Mouse (Mus musculus) heart, adult 2 months (tissue): ENCODE measurements around the gene Angptl7. TPM values are rescaled to one million over a fixed set of nuclear protein-coding genes. Genes with fewer than 3 reads are reported as not detected.

Experiments
- DNase-seq, 2 experiments: peaks; one replicate each; pipeline ENCODE4 v3.0.0; 2021
- H3K27ac ChIP-seq: fragments of 200-600 bp; 2 replicates; pipeline ENCODE4 v1.8.1; 2022
- H3K27me3 ChIP-seq: fragments of 200-500 bp; 2 replicates; pipeline ENCODE4 v1.6.1; 2012; ENCODE audit warnings: mild to moderate bottlenecking, low read length, inconsistent platforms, mixed read lengths; ENCODE audit not compliant: control insufficient read depth, insufficient read depth
- H3K36me3 ChIP-seq: fragments of 200-500 bp; 2 replicates; pipeline ENCODE4 v1.6.1; 2012; ENCODE audit warnings: low read length, inconsistent platforms; ENCODE audit not compliant: control insufficient read depth, insufficient read depth
- H3K4me1 ChIP-seq: fragments of 200-500 bp; 2 replicates; pipeline ENCODE4 v1.6.1; 2011; ENCODE audit warnings: low read length; ENCODE audit not compliant: control insufficient read depth, insufficient read depth
- H3K4me3 ChIP-seq: fragments of 200-600 bp; 2 replicates; pipeline ENCODE4 v1.8.1; 2022
- H3K79me2 ChIP-seq: fragments of 200-500 bp; replicated peaks from 2 replicates; pipeline ENCODE4 v1.6.1; 2012; ENCODE audit warnings: mild to moderate bottlenecking, inconsistent platforms, low read length, moderate library complexity, mixed read lengths; ENCODE audit not compliant: control insufficient read depth, insufficient read depth
- H3K9ac ChIP-seq: fragments of 200-500 bp; 2 replicates; pipeline ENCODE4 v1.6.1; 2012; ENCODE audit warnings: low read depth, mild to moderate bottlenecking, control low read depth, inconsistent platforms, low read length, mixed read lengths
- CTCF ChIP-seq: fragments of 200-600 bp; IDR thresholded peaks from 2 replicates; pipeline ENCODE4 v1.8.1; 2022; ENCODE audit warnings: antibody characterized with exemption, mild to moderate bottlenecking, moderate library complexity
- EP300 ChIP-seq: fragments of 200-500 bp; IDR thresholded peaks from 2 replicates; pipeline ENCODE4 v1.6.1; 2011; ENCODE audit warnings: low read depth, low read length, control low read depth; ENCODE audit not compliant: insufficient read depth
- POLR2A ChIP-seq: fragments of 200-500 bp; IDR thresholded peaks from 2 replicates; pipeline ENCODE4 v1.6.1; 2011; ENCODE audit warnings: mild to moderate bottlenecking, low read depth, low read length, control low read depth; ENCODE audit not compliant: insufficient read depth
- WGBS: fragments of 180-500 bp; shearing (Covaris S2); methylation state at CpG from one replicate; pipeline ENCODE4 v1.1.7; 2018; 5-methylcytosine and 5-hydroxymethylcytosine counted together
- intact Hi-C: fragments of 180-260 bp; cut with DNase I; formaldehyde crosslinking; loops from one replicate; pipeline ENCODE4 v1.15.1; 2025
- polyA plus RNA-seq: library from polyadenylated mRNA; depleted of rRNA; stranded (reverse); fragments of >200 nt; gene quantifications from 2 replicates; pipeline ENCODE4 v1.2.3, GENCODE M21; 2012
- total RNA-seq, 2 experiments: library from RNA; stranded (reverse); gene quantifications; 2 replicates each; pipeline ENCODE4 v1.2.3; 2021

The Angptl7 gene
- total and polyA plus RNA-seq, 3 experiments, result 2.5 to 3.7 (median 2.5) TPM

DNA sequence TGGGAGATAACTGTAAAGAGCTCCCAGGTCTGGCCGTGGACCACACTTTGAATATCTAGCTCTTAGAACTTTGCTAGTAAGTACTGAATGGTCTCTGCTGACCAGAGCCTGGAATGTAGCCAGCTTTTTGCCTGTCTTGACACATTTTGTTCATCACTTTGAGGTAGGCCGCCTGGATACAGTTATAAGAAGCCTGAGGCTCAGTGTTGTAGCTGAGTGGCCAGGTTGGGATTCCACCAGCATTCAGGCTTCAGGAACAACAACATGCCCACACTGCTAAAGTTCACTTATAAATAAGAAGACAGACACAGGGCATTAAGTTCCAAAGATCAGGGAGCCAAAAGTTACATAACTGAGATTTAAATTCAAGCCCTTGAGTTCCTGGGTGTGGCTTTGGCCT lies 12.4 kb downstream of the Angptl7 start:
- Histone ChIP-seq H3K27ac (no peak overlapping the region), H3K4me1 (peaks cover 2% of the 10 kb centered on the region; the same call in 1 of the 2 replicates), H3K9ac (no peak overlapping the region), H3K27me3 (no peaks in the 10 kb centered on the region), H3K79me2 (no peaks in the 10 kb centered on the region), H3K4me3 (no peak overlapping the region), H3K36me3 (no peaks in the 10 kb centered on the region)
- DNase-seq, result no peak
- intact Hi-C loops, result no loop called here
- 67% methylated on average over 2 of the region's 2 CpGs for WGBS
- TF ChIP-seq POLR2A, result no peak
- no peak for TF ChIP-seq CTCF
- no peak for TF ChIP-seq EP300

DNA sequence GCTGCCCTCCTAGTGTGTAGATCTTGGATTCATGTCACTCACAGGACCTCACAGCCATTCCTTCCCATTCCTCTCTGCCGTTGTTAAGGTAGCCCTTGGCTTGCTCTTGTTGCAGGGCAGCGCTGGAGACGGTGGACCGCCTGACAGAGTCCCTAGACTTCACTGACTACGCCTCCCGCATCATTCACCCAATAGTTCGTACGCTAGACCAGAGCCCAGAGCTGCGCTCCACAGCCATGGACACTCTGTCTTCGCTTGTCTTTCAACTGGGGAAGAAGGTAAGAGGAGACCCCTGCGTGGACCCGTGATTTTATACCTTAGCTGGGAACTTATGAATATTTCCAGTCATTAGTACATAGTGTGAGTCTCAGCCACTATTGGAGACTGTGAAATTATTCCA lies 15.7 kb downstream of the Angptl7 start:
- no peaks in the 10 kb centered on the region for H3K4me1 ChIP-seq
- no peaks in the 10 kb centered on the region; the same call in 1 of the 2 replicates for H3K36me3 ChIP-seq
- H3K27me3 ChIP-seq, result no peaks in the 10 kb centered on the region
- no peak overlapping the region for H3K9ac ChIP-seq
- WGBS, result 96% methylated on average over 12 of the region's 12 CpGs
- no peak for DNase-seq
- intact Hi-C loops, result no loop called here
- no peak overlapping the region for H3K27ac ChIP-seq
- no peaks in the 10 kb centered on the region for H3K79me2 ChIP-seq
- TF ChIP-seq POLR2A (no peak), CTCF (no peak), EP300 (no peak)
- H3K4me3 ChIP-seq, result no peak overlapping the region

- intact Hi-C loops, result no loop called here
- 63% methylated on average over 2 of the region's 2 CpGs for WGBS
- no peak for DNase-seq
- Histone ChIP-seq H3K4me3 (no peak overlapping the region), H3K79me2 (no peaks in the 10 kb centered on the region), H3K27ac (no peak overlapping the region), H3K36me3 (no peaks in the 10 kb centered on the region; the same call in 1 of the 2 replicates), H3K9ac (no peak overlapping the region), H3K27me3 (no peaks in the 10 kb centered on the region), H3K4me1 (no peaks in the 10 kb centered on the region)
- no peak for TF ChIP-seq POLR2A
- no peak for TF ChIP-seq EP300
- no peak for TF ChIP-seq CTCF
Measured at GRCm38 (mm10) chr4:148481557-148482168, 18.6 kb downstream of the Angptl7 start.

DNA sequence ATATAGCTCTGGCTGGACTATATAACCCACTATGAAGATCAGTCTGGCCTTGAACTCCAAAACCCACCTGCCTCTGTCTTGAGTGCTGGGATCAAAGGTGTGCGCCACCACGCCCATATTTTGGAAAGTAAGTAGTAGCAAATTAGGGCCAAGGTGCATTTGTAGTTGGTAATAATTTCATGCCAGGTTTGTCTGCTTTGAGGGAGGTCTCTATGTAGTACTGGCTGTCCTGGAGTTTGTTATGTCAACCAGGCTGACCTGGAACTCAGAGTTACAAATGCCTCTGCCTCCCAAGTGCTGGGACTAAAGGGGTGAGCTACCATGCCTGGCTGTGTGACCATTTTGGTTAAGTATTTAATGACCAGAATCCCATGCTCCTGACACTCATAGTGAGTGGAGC lies 20.0 kb downstream of the Angptl7 start:
- intact Hi-C loops, result no loop called here
- no peaks in the 10 kb centered on the region for H3K27me3 ChIP-seq

DNA sequence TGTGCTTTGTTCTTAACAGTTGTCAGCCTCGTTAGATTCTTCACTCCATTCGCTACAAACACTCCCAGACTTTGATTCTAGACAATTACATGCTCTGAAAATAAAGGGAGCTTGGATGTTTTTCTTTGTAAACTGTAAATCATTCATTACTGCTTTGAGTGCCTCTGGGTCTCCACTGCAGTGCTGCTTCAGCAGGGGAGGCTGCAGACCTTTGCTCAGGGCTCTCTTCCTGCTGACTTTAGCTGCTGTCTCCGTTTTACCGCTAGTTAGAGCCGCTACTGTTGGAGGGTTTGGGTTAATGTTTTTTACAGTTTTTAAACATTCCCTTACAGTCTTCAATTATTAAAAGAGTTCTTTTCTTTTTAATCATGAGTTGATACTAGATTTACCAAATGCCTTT lies 26.8 kb downstream of the Angptl7 start:
- 88% methylated on average over 5 of the region's 5 CpGs for WGBS
- TF ChIP-seq CTCF, result no peak
- no peak for TF ChIP-seq POLR2A
- intact Hi-C loops, result no loop called here
- no peaks in the 10 kb centered on the region for H3K79me2 ChIP-seq
- H3K27me3 ChIP-seq, result no peaks in the 10 kb centered on the region
- DNase-seq, result no peak
- H3K9ac ChIP-seq, result no peak overlapping the region
- no peak overlapping the region for H3K27ac ChIP-seq
- H3K36me3 ChIP-seq, result no peaks in the 10 kb centered on the region; the same call in 1 of the 2 replicates
- no peaks in the 10 kb centered on the region for H3K4me1 ChIP-seq
- H3K4me3 ChIP-seq, result no peak overlapping the region

More for the DNA sequence above, 20.0 kb downstream of the Angptl7 start:
- Histone ChIP-seq H3K27ac (no peak overlapping the region), H3K79me2 (no peaks in the 10 kb centered on the region), H3K36me3 (no peaks in the 10 kb centered on the region; the same call in none of the 2 replicates), H3K4me3 (no peak overlapping the region), H3K9ac (no peak overlapping the region), H3K4me1 (no peaks in the 10 kb centered on the region)
- DNase-seq, result no peak
- 94% methylated on average over 2 of the region's 2 CpGs for WGBS
- no peak for TF ChIP-seq EP300
- TF ChIP-seq CTCF, result no peak
- TF ChIP-seq POLR2A, result no peak

- no peak for TF ChIP-seq EP300
- no peaks in the 10 kb centered on the region; the same call in 1 of the 2 replicates for H3K36me3 ChIP-seq
- WGBS, result 87% methylated on average over 8 of the region's 8 CpGs
- H3K4me1 ChIP-seq, result no peaks in the 10 kb centered on the region
- intact Hi-C loops, result no loop called here
- no peak for DNase-seq
- H3K27me3 ChIP-seq, result no peaks in the 10 kb centered on the region
- H3K9ac ChIP-seq, result no peak overlapping the region
- H3K79me2 ChIP-seq, result no peaks in the 10 kb centered on the region
- H3K4me3 ChIP-seq, result no peak overlapping the region
- no peak overlapping the region for H3K27ac ChIP-seq
Measured at GRCm38 (mm10) chr4:148472436-148473174, 27.7 kb downstream of the Angptl7 start.
